Mouse (Mus musculus): ENCODE data around the gene Tes.

DNA sequence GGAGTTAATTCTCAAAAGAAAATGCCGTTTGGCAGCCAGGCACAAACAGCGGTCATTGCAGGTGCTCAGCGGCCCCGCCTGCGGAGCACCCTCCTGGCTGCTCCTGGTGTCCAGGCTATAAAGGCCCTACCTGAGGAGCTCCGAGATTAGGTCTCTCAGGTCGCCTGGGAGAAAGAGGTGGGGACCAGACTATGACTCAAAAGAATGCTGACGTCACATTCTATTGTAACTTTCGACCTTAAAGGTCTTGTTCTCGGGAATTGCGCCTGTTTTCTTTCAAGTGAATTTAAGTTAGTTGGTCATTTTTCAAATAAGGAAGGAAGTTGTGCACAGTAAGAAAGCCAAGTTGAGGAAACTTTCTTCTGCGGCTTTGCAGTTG lies 831 bp downstream of the Tes start:
- no peak for TF ChIP-seq CTCF (IDR thresholded peaks at IDR 0.05; ENCODE audit: low read depth)
- no peak for TF ChIP-seq EP300 (IDR thresholded peaks at IDR 0.05; ENCODE audit: low read depth)

All from heart, postnatal 0 days (tissue).